Mouse (Mus musculus) gastrocnemius, adult 18-20 months (tissue): ENCODE data around the gene Gpsm3. TPM values are rescaled to one million over a fixed set of nuclear protein-coding genes. Genes with fewer than 3 reads are reported as not detected.
"Not testable (repeated sequence)": the region's sequence is repeated elsewhere in the genome, so short reads cannot be mapped to it uniquely, and the experiment has no call there.

Experiments
- DNase-seq: peaks from one replicate; pipeline ENCODE4 v3.0.0; 2021; ENCODE audit warnings: low spot score
- long read RNA-seq, 2 experiments: library from polyadenylated mRNA; stranded (forward); transcript quantifications; one replicate each; pipeline ENCODE4 v2.0.0; 2021
- total RNA-seq, 2 experiments: library from RNA; stranded (reverse); gene quantifications; 2 replicates each; pipeline ENCODE4 v1.2.3; 2021

The Gpsm3 gene
- 1 to 10 TPM; 1.2 to 1.5 TPM for total RNA-seq
- long read RNA-seq, experiment 1 = 0 reads
- long read RNA-seq, experiment 2 = 0 reads

DNA sequence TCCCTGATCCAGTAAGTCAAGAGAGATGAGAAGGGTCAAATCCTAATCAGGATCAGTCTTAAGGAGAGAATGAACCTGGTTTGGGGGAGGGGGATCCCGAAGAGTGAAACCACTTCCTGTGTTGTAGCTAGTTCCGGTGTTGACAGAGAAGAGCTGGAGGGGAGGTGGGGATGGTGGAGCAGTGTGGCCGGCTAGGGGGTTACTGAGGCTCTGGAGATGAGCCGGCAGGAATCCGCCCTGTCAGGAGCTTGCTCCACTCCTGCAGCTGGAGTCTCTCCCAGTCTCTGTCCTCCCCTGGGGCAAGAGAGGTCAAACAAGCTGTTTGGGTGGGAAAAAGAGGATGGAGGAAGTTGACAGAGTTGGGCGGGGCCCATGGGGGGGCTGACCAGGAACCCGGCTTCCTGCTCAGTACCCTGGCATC, at the start of gene Gpsm3:
Gene Gpsm3 (plus strand): TSS at position 126 of the 421 bp plus-strand sequence.
- DNase-seq = peak; percentile 81

DNA sequence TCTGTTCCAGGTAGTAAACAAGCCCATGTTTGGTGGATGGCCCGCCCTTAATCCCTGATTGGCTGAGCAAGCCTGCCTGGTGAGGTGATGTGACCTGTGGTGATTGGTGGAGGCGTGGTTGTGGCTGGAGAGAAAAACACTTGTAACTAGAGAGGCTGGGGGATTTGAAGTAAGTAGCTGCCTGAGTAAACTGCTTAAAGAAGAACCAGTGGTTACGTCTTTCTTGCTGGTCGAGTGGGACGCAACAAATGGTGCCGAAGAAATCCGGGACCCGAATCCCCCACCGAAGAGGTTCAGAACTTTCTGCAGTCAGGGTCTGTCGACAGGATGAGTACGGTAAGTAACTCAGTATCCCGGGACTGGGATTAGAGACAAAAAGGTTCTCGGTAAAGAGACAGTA, 46.0 kb upstream of the Gpsm3 start:
- DNase-seq = not testable (repeated sequence)

DNA sequence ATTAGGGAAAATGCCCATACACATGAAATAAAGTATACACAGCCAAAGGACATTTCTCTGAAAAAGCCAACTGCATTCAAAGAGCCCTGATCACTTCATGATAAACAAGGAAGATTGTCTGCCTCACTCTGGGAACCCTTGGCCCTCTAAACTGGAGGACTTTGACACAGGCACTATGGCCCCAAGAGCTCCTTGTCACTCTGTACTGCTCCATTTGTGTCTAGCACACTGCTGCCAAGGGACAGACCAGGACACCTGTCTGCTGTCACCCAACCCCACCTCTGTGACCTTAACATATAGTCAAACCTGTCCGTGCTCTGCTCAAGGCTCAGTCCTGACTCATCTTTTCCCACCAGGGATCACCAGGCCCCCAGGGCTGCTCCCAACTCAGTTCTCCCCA, 42.8 kb upstream of the Gpsm3 start:
- no peak for DNase-seq

DNA sequence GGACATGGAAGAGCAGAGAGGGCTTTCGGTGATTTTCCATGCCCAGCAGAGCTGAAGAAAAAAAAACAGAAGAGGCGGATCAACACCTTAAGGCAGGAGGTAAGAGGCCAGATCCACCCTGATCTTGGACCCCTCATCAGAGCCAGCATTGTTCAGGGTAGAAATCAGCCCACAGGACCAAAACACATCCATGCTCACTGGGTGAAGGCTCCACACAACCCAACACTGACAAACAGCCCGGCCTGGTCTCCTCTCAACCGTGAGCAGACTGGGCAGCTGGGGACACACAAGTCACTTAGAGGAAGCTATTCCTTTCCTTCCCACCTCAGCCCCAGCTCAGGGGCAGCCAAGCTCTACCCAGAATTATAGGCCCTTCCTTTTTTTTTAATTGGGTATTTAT, 42.0 kb upstream of the Gpsm3 start:
- DNase-seq = no peak

DNA sequence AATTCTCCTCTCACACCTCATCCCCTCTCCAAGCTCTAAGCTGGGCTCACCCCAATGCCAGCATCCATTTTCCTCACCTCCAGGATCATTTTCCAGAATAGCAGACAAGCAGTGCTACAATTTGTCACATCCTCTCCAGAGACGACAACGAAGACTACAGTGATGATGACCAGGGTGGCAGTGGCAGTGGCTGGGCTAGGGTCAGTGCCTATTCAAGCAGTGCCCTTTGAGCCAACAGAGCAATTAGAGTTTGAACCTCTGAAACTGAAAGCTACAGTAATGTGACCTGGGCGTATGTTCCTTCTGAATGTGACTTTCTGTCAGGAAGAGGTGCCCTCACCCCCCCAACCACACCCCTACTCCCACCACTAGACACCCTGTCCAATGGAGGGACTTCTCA, 40.5 kb upstream of the Gpsm3 start:
- no peak for DNase-seq

GRCm38 (mm10) chr17:34549843-34550242, 39.8 kb upstream of the Gpsm3 start:
- no peak for DNase-seq

GRCm38 (mm10) chr17:34555483-34555882, 34.1 kb upstream of the Gpsm3 start:
- DNase-seq = peak; percentile 85

GRCm38 (mm10) chr17:34556406-34556805, 33.2 kb upstream of the Gpsm3 start:
- DNase-seq = no peak

GRCm38 (mm10) chr17:34557411-34557810, 32.2 kb upstream of the Gpsm3 start:
- peak; percentile 11 for DNase-seq

DNA sequence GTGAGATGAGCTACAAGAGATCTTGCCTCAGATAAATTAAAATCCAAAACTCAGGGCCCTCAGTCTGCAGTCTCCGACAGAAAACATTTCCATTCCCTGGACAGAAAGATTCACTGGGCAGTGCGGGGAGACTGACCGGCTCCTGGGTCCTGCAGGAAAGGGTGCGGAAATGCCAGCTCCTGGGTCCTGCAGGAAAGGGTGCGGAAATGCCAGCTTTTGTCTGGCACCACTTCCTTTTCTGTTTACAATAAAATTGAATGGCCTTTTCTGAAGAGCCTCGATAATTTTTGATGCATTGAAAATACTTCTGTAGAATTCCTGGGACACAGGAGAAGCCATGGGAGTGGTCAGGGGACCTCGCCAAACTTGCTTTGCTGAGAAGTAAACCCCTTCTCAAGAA, 30.5 kb upstream of the Gpsm3 start:
- DNase-seq = no peak

DNA sequence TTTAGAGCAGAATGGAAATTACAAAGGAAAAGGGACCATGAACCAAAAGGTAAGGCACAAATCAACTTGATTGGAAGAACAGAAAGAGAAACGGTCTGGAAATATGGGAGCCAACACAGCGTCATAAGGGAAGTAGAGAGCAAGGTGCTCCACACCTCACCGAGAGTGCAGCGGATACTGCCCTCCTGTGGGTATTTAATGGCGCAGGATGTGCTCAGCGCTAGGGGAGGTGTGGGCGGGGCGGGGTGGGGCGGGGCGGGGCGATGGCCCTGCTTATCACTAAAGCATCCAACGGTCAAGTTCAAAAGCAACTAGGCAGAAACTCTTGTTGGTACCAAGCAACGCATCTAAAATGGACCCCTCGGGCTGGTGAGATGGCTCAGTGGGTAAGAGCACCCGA, 29.7 kb upstream of the Gpsm3 start:
- DNase-seq = no peak

DNA sequence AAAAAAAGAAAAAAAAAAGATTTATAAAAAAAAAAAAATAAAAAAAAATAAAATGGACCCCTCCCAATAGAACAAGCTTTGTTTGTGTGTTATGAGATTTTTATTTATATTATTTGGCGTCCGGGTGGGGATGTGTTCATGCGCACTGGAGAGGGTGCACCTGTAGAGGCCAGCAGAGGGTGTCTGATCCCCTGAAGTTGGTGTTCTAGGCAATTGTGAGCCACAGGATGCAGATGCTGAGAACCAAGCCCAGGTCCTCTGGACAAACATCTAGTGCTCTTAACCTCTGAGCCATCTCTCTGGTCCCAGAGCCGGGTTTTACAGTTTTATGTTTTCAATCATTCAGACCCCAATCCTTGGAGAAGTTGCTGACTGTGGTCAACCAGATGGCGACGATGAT, 29.2 kb upstream of the Gpsm3 start:
- no peak for DNase-seq

- DNase-seq = no peak
Measured at GRCm38 (mm10) chr17:34561200-34561599, 28.4 kb upstream of the Gpsm3 start.

- no peak for DNase-seq
Measured at GRCm38 (mm10) chr17:34562595-34562994, 27.0 kb upstream of the Gpsm3 start.

- DNase-seq = no peak
Measured at GRCm38 (mm10) chr17:34563354-34563753, 26.3 kb upstream of the Gpsm3 start.

- DNase-seq = peak; percentile 28
Measured at GRCm38 (mm10) chr17:34564003-34564421, 25.6 kb upstream of the Gpsm3 start, which contains the start of gene Notch4. Notch4 (plus strand) TSS chr17:34564268.

GRCm38 (mm10) chr17:34564796-34565195, 24.8 kb upstream of the Gpsm3 start:
- DNase-seq = peak; percentile 29

DNA sequence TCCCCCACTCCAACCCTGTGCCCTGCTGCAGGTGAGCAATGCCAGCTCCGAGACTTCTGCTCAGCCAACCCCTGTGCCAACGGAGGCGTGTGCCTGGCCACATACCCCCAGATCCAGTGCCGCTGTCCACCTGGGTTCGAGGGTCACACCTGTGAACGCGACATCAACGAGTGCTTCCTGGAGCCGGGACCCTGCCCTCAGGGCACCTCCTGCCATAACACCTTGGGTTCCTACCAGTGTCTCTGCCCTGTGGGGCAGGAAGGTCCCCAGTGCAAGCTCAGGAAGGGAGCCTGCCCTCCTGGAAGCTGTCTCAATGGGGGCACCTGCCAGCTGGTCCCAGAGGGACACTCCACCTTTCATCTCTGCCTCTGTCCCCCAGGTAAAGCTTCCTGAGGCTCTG, 22.3 kb upstream of the Gpsm3 start:
- DNase-seq = no peak

- DNase-seq = no peak
Measured at GRCm38 (mm10) chr17:34568421-34568820, 21.2 kb upstream of the Gpsm3 start.

GRCm38 (mm10) chr17:34569919-34570318, 19.7 kb upstream of the Gpsm3 start:
- DNase-seq = no peak

- no peak for DNase-seq
Measured at GRCm38 (mm10) chr17:34571875-34572274, 17.7 kb upstream of the Gpsm3 start.

DNA sequence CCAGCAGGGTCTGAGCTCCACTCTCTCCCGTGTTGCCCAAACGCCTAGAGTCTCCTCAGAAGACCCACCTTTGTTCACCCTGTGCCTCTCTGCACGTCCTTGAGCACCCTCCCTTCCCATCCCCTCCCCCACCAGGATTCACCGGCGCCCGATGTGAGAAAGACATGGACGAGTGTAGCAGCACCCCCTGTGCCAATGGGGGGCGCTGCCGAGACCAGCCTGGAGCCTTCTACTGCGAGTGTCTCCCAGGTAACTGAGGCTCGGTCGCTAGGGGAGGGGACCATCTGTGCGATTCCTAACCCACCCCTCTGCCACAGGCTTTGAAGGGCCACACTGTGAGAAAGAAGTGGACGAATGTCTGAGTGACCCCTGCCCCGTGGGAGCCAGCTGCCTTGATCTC, 17.2 kb upstream of the Gpsm3 start:
- no peak for DNase-seq

DNA sequence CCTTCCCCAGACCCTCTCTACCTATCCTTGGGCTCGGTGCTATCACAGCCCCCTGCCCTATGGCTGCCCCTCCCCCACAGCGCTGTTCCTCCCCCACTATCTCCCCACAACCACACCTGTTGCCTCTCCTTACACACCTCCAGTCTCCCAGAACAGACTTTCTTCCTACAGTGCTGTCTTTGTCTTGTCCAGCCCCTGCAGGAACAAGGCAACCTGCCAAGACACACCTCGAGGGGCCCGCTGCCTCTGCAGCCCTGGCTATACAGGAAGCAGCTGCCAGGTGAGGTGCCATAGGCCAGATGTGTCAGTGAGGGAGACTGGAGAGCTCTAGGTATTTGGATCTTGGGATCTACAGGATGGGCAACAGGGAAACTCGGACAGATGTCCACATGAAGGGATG, 13.0 kb upstream of the Gpsm3 start:
- DNase-seq = no peak

DNA sequence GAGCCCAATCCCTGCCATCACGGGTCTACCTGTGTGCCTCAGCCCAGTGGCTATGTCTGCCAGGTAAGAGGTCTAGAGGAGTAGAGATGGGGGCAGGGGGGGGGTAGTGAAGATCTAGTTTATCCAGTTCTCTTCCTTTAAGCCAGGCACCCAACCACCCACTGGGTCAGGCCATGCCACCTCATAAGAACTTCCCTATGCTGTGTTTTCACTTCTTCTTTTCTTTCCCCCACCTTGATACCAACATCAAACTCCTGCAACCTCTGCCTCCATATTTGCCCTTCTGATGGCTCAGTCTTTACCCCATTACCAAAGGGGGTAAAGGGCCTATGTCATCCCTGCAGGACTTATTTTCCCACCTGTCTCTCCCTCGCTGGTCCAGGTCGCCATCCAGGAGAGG, 11.5 kb upstream of the Gpsm3 start:
- DNase-seq = no peak
